Mouse (Mus musculus): Measurements from ENCODE around the gene Ctsw.
A peak's percentile ranks its signal among the peaks of the same experiment; 100 is the strongest.

DNA sequence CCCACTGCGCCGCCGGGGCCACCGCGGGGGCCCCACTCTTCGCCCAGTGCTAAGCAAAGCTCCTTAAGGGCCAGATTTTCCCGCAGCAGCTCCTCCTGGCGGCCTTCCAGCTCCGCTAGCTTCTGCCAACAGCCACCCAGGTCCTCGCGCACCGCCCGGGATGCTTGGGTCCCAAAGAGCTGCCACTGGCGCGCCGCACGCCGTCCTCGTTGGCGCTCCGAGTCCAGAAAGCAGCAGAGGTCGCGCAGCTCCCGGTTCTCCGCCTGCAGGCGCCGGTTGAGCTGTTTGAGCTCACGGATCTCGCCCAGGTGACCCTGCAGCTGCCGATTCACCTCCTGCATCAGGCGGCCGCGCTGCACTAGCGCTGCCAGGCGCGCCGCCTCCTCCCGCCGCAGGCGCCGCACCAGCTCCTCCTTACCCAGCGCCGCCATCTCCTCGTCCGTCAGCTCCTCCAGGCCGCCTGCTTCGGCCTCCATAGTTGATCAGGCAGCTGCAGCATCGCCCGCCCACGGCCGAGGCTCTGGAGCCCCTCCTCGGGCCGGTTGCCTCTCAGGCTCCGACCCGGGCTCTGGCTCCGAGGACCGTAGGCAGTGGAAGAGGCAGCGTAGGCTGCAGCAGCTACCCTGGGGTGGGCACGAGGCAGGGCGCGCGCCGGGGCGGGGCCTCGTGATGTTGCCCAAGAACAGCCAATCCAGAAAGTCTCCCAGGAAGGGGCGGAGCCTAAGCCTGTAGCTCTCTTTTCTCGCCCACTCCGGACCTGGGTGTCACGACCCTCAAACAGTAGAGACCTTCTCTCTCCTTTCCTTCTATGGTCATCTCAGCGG is 11.2 kb downstream of the Ctsw start:
- TF ChIP-seq CTCF (IDR thresholded peaks at IDR 0.05; ENCODE audit: control insufficient read depth, insufficient read depth, low read length), result no peak
- TF ChIP-seq POLR2A (IDR thresholded peaks at IDR 0.05; ENCODE audit: borderline replicate concordance, control insufficient read depth, low read depth, low read length), result peak; percentile 91; the same call in 1 of the 2 replicates

Measured in bone marrow, adult 2 months (tissue).